Mouse (Mus musculus) urinary bladder, postnatal 10 days (tissue): ENCODE measurements around the gene Dlg3.

ENCODE experiments used
- DNase-seq: peaks from one replicate; pipeline ENCODE4 v3.0.0; 2022; ENCODE audit warnings: low spot score

Dlg3 gene

GRCm38 (mm10) chrX:100797851-100798527, 30.5 kb downstream of the Dlg3 start:
- DNase-seq, result no peak

DNA sequence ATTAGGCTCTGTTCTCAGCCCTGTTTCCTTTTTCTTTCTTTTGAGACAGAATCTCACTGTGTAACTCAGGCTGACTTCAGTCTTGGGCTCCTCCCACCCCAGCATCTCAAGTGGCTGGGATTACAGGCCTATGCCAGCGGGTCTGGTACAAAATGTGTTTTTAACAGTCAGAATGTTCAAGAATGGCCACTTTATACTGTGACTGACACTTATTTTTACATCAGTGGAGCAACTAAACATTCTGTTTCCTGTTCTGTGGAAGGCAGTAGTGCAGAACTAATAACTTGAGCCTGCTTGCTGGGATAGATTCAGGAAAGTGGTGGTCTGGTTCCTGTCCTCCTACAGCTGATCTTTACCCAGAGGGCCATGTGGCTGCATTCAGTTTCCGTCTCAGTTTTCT, 33.1 kb downstream of the Dlg3 start:
- DNase-seq, result no peak

GRCm38 (mm10) chrX:100802034-100802433, 34.5 kb downstream of the Dlg3 start:
- no peak for DNase-seq

GRCm38 (mm10) chrX:100811129-100811528, 43.6 kb downstream of the Dlg3 start:
- no peak for DNase-seq

- DNase-seq, result no peak
Measured at GRCm38 (mm10) chrX:100814139-100814538, 46.6 kb downstream of the Dlg3 start.

DNA sequence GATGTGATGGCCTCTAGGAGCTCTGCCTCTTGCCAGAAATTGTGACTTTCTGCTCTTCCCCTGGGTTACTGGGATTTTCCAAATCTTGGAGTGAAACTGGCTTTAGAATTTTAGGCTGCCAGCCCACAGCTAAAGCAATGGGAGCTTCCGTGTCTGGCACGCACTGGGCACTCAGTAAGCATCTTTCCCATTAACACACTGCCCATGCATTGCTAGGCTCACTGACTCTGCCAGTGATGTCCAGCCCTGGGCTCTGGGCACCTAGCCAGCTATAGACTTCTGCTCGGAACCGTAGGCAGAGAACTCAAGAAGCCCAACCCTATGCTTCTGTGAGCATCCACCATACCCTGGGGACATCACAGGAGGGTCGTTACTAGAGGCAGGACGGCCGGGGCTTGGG, 48.2 kb downstream of the Dlg3 start:
- DNase-seq, result no peak

- no peak for DNase-seq
Measured at GRCm38 (mm10) chrX:100818681-100819080, 51.2 kb downstream of the Dlg3 start.

GRCm38 (mm10) chrX:100821149-100821548, 53.6 kb downstream of the Dlg3 start:
- no peak for DNase-seq

DNA sequence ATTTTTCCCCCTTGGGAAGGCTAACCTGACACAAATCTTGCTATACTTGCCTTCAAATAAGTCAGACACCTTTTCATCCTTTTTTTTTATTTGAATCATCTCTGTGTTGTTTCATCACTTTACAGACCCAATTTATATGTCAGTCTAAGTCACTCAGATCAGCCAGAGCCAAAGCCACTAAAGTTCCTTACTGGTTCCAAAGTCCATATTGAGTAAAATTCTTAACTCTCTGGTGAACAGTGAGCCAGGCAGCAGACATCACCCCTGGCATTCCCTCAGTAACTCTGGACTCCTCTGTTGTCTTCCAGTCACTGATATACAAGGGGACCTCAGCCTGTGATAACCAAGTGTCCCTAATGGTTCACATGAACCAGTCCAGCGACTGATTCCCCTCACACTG, 58.0 kb downstream of the Dlg3 start:
- DNase-seq, result no peak

GRCm38 (mm10) chrX:100832806-100833205, 65.3 kb downstream of the Dlg3 start:
- DNase-seq, result no peak

DNA sequence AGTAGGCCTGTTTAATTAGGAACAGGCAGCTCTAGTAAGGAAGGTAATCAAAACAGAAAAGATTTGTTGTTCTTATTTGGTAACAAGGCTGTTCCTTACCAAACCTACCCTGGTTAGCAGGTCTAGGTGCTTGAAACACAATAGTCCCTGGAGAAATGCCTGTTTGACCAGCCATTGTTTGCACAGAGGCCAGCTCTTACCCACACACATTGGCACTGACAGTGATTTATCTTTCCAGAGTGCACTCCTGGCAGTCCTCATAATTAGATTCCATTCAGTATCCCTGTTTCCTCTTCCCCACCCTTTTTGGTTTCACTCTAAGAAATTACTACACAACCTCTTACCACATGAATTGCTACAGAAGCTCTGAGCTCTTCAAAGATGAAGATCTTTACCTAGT, 71.7 kb downstream of the Dlg3 start:
- DNase-seq, result no peak
